Mouse (Mus musculus) testis, adult 2 months (tissue): ENCODE measurements around the gene St8sia4.

Experiments used
- CTCF ChIP-seq: fragments of 200-500 bp; IDR thresholded peaks from 2 replicates; pipeline ENCODE4 v1.5.1; 2012; ENCODE audit warnings: low read depth, mild to moderate bottlenecking, inconsistent platforms, low read length, moderate library complexity; ENCODE audit not compliant: control insufficient read depth, insufficient read depth, insufficient replicate concordance
- POLR2A ChIP-seq: fragments of 200-500 bp; IDR thresholded peaks from 2 replicates; pipeline ENCODE4 v1.6.1; 2012; ENCODE audit warnings: low read depth, mild to moderate bottlenecking, inconsistent platforms, low read length, moderate library complexity; ENCODE audit not compliant: control insufficient read depth

DNA sequence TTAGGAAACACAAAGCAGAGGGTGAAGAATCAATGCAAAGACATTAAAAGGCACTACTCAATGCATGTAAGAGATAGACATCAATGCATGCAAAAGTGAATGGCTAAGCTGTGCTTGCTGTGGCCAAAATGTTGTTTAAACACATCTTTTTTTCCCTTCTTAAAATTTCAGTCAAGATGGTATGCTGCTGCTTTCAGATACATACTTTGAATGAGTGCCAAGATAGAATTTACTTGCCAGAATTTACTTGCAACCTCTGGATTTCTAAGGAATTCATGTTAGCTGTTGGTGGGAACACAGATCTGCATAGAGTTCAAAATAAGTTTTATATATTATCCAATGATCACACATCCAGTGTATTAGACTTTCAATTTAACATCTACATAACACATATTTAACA is 77.9 kb downstream of the St8sia4 start:
- TF ChIP-seq POLR2A, result no peak
- no peak for TF ChIP-seq CTCF
